Mouse (Mus musculus): Measurements from ENCODE around the gene Tmem175.

Gene Tmem175

GRCm38 (mm10) chr5:108677605-108678295, 48.2 kb downstream of the Tmem175 start:
- peak; percentile 76 to 81 for DNase-seq (ENCODE audit: low spot score in 2 of 2)

GRCm38 (mm10) chr5:108678296-108678854, 48.8 kb downstream of the Tmem175 start:
- no peak for DNase-seq (ENCODE audit: low spot score in 2 of 2)

DNA sequence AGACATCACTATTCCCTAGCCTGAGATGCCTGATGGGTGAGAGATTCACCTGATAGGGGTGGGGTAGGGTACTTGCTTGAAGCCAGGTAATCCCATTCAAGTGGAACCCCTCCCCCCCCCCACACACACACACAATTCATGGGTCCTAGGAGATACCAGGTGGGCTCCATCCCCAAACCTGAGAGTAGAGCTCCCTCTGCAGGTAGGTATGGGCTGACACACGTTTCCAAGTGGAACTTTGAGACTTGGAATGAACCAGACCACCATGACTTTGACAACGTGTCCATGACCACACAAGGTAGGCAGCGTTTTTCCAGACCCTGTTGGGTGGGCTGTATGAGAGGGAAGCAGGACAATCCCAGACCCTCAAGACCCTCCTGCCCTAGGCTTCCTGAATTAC, 50.3 kb downstream of the Tmem175 start:
- DNase-seq (ENCODE audit: low spot score in 2 of 2), result no peak

- DNase-seq (ENCODE audit: low spot score in 2 of 2), result no peak
Observed at GRCm38 (mm10) chr5:108680871-108681270, 51.3 kb downstream of the Tmem175 start.

- no peak for DNase-seq (ENCODE audit: low spot score in 2 of 2)
Observed at GRCm38 (mm10) chr5:108689091-108689490, 59.5 kb downstream of the Tmem175 start.

DNA sequence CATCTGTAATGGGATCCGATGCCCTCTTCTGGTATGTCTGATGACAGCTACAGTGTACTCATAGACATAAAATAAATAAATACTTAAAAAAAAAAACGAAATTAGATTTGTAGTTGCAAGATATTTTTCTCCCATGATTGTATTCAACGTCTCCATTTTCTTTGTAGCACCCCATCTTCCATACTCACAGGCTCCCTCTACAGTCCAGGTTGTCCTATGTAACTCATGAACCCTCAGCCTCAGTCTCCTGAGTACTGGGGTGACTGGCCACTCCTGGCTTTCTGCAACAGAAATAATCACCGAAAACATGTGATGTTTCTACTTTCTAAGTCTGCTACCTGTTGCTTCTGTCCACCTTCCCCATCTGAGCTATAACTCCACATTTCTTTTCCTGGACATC, 61.6 kb downstream of the Tmem175 start:
- DNase-seq (ENCODE audit: low spot score in 2 of 2), result no peak

DNA sequence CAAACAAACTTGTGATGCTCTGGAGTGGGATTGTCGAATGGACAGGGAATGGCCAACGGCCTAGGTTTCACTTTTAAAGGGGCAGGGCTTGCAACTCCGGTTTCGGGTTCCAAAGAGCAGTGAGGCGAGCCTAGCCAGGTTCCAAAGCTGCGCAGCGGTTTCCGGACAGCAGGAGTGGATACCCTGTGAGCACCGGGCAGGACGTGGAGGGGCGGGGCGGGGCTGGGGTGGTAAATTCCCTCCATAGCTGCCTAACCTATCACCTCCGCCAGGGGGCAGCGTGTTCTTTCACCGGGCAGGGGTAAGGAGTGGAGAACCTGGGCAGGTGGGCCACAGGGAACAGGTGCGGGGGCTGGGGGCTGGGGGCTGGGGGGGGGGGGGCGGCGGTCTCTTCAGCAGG, 62.7 kb downstream of the Tmem175 start, which contains the start of gene Fgfrl1:
TSS of gene Fgfrl1 (plus strand) at position 112 of the 400 bp plus-strand sequence.
- no peak for DNase-seq (ENCODE audit: low spot score in 2 of 2)

DNA sequence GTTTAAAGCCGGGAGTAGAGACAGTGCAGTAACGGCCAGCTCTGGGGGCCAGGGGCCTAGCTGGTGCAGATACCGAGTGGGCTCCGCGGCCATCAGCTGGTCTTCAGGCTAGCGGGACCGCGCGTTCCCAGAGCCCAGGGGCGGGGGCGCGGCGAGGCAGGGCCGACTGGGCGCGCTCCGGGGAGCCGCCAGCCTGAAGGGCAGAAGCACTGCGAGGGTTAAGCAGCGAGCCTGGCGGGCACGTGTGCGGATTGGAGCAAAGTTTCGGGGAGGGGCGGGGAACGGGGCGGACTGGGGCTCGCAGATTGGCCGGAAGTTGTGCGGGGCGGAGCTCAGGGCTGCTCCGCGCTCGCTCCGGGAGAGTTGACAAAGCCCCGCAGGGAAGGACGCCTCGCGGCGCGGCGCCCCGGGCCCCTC, 64.3 kb downstream of the Tmem175 start:
- peak in 1 of 2 experiments; percentile 65 for DNase-seq (ENCODE audit: low spot score in 2 of 2)

DNA sequence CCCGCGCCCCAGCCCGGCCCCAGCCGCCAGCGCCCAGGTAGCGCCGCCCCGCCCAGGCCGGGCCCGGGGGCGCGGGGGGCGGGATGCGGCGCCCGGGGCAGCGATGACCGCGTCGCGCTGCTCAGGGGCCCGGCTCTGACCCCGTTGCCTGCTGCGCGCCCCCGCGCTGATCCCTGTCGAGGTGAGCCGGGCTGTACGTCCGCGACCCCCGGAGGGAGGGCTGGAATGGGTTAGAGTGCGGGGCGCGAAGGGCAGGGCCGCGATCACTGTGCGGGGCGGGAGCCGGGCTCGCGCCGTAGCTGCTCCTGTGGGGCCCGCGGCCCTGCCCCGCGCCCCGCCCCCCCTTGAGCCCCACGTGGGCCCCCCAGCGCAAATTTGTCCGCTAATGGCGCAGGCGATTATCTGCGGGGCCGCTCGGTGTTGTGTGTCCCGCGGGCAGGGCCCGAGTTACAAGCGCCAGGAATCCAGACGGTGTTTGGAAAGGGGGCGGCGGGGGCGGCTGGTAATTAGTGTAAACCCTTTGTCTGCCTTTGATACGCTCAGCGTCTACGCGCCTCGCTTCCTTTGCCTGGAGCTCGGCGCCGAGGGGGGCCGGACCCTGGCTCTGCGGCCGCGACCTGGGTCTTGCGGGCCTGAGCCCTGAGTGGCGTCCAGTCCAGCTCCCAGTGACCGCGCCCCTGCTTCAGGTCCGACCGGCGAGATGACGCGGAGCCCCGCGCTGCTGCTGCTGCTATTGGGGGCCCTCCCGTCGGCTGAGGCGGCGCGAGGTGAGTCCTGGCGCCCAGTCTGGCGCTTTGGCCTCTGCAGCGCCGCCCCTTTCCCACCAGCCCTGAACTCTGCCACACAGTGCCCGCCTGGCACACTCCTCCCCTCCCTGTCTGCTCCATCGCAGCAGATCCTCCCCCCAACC, 65.0 kb downstream of the Tmem175 start:
- DNase-seq (ENCODE audit: low spot score in 2 of 2), result no peak

- DNase-seq (ENCODE audit: low spot score in 2 of 2), result no peak
Observed at GRCm38 (mm10) chr5:108695861-108696260, 66.3 kb downstream of the Tmem175 start.

GRCm38 (mm10) chr5:108696542-108696941, 67.0 kb downstream of the Tmem175 start:
- DNase-seq (ENCODE audit: low spot score in 2 of 2), result no peak

DNA sequence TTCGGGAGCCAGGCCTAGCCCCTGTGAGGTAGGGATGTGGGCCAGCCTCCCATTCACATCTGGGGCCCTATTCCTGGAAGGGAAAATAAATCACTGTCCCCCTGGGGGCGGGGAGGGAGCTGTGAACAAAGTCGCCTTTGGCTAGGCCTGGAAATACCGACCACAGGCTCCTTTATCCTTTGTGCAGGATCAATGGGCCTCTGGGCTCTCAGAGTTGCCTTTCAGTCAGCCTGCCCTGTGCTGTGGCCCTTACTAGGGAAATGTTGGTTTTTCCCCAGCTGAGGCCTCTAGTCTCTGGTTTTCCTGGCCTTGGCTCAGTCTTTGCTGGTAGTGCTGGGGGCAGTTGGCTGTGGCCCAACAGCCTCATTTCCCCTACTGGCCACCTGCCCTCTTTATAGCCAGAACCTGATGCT, 67.8 kb downstream of the Tmem175 start:
- peak; percentile 55 to 62 for DNase-seq (ENCODE audit: low spot score in 2 of 2)
